Mouse (Mus musculus) heart, adult 11 months (tissue): ENCODE results near the gene Arhgef17.

Source experiments
- DNase-seq: peaks from one replicate; pipeline ENCODE4 v3.0.0; 2022

Arhgef17 gene

GRCm38 (mm10) chr7:100938106-100938505 is 6.2 kb upstream of the Arhgef17 start:
- DNase-seq: no peak

DNA sequence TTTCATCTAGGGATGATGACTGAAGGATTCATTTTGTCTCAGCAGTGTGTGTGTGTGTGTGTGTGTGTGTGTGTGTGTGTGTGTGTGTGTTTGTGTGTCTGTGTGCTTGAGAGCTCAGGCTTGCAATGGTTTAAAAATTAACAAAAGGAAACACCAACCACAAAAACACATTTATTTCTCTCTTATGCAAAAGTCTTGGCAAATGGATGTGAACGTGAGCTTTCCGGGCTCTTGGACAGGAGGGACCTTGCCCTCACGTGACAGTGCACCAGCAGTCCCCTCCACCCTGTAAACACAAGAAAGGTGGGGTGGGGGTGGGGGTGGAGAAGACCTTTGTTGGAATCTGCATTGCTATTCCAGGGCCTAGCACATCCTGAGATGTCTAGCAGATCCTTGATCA is 5.6 kb upstream of the Arhgef17 start:
- DNase-seq: no peak

GRCm38 (mm10) chr7:100933520-100933919 is 1.6 kb upstream of the Arhgef17 start:
- DNase-seq: no peak

DNA sequence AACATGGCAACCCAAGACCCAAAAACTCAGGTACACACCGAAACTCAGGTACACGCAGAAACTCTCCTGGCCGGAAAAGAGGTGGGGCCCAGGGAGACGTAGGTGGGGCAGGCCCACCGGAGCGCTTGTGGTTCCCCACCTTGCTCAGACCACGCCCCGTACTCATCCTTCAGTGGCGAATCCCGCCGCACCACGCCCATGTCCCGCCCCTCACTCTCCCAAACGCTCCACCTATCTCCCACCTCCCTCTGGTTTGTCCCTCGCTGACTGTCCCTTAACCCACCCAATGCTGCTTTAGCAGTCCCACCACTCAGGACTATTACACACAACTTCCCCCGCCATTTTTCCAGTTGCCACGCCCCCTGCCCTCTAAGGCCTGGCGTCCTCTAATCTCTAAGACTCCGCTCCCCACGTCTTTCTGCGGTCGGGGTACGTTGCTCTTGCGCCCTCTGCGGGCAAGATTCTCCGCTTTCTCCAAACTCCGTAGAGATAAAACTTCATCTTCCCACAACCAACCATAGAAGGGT is 637 bp upstream of the Arhgef17 start:
- peak; percentile 99 for DNase-seq

GRCm38 (mm10) chr7:100931316-100931925 is 486 bp downstream of the Arhgef17 start:
- DNase-seq: peak; percentile 97

DNA sequence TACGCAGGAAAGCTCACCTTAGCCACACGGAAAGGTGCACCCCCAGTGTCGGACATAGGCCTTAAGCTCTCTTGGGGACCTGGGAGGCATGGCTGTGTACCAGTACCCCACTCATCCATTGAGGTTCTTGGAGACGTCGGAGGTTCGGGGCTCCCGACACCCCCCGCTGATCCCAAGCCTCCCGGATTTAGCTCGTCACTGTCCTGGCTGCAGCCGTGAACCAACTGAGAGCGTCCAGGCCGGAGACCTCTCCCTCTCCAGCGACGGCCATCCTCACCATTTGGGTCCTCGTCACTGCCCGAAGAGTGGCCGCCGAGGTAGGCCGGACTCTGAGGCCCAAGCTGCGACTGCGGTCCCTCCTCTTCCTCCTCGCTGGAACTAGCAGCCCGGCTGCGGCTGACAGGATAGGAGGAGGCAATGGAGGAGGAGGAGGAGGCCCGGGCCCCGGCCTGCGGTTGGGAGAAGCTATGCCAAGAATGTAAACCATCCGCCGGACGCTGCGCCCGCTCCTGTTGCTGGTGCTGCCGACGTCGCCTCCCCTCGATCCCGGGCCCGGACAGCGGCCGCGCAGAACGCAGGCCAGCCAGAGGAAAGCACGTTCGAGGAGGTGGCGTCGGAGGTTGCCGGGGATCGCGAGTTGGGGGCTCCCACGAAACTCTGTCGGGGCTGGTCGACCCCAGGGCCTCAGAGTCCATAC is 1.1 kb downstream of the Arhgef17 start:
- DNase-seq: peak; percentile 97

DNA sequence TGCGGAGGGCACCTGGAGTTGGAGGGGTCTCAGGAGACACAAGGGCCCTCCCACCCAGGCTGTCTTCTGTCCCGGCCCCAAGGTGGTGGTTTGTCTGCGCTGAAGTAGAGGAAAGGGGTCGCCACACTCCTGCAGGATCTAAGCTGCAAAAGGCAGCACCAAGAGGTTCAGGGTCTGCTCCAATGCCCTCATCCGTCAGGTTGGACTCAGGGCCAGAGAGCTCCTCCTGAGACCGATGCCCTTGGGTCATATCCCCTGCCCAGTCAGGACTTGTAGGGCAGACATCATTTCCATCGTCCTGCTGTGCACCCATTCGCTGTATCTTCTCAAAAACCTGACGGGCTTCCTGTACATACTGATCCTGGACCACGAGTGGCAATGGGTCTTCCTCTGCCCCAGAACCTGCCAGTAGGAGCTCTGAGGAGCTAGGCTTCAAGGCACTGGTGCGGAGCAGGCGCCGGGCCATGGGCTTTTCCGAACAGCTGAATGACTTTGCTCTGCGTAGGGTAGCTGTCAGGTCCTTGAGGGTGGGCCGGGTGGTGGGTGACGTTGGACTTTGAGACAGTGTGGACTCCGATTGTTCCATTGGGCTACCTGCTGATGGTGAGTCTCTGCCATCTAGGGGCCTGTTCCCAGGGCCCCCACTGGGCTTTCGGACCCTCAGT is 2.1 kb downstream of the Arhgef17 start:
- DNase-seq: no peak

GRCm38 (mm10) chr7:100928456-100928855 is 3.5 kb downstream of the Arhgef17 start:
- no peak for DNase-seq

- DNase-seq: no peak
These were observed 4.5 kb downstream of the Arhgef17 start for GRCm38 (mm10) chr7:100927287-100928000.

DNA sequence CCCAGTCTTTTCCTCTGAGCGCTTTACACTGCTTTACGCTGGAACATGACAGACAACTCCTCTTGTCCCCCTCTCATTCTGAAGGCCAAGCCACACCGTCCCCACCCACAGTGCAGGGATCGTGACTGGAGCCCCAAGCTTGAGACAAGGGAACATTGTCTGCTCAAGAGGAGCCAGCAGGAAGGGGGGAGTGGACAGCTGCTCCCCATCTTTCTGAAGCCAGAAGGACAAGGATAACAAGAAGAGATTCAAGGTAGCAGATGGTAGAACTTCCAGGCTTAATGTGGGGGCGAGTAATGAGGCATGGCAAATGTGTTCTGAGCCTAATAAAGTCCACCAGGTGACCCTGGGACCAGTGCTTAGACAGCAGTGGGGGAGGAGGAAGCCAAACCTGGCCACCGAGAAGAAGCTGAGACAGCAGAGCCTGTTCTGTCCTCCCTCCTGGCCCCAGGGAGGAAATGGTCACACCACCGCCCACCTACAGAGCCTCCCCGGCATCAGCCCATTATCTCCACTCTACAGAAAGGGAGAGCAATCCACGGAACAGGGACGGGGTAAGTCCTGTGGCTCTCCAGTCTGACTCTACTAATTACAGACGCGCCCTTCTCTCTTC is 5.5 kb downstream of the Arhgef17 start:
- DNase-seq: no peak

DNA sequence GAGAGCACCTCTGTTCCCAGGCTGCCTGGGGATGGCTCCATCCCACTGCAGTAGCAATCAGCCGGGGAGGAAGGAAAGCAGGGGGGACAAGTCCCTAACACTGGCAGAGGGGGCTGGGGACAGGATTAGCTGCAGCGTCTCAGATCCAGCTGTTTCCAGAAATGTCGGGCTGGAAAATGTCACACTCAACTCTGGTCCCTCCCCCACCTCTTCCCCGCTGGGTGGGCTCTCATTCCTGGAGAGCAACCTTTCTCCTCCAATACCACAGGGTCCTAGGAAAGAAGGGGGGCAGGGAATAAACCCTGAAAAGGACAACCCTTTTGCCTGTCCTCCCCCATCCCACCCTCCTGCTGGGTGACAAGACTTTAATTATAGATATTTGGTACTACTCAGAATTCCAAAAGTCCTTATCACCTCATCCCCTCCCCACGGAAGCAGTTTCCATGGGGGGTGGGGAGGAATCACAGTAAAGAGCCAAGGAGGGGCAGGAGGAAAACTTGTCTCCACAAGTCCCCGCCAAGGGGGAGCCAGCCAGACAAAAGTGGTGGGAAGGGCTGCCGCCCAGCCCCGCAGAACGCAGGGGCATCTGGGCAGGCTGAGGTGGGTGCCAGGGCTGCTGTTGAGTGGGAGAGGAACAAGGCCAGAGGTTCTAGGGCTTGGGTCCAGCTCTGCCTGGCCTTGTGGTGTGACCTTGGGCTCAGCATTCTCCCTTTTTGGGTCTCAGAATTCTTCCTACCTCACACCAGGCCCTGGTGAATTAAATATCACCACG is 7.0 kb downstream of the Arhgef17 start:
- DNase-seq: no peak

DNA sequence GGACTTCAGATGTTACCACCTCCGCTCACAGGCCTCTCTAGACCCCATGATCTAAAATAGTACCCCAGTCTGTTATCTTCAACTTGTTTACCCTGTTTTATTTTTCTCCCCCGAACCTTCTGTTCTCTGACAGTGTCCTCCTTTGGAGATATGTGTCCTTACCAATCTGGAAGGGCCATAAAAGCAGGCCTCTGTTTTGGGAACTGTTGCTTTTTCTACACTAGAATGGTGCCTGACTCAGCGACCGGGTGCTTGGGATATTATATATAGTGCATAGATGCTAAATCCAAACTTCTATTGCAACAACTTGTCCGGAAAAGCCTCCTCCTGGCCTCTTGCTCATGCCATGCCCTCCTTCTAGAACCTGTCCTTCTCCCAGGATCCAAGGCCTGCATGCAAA is 7.7 kb downstream of the Arhgef17 start:
- DNase-seq: no peak

- DNase-seq: no peak
These were observed 9.0 kb downstream of the Arhgef17 start for GRCm38 (mm10) chr7:100922907-100923306.

DNA sequence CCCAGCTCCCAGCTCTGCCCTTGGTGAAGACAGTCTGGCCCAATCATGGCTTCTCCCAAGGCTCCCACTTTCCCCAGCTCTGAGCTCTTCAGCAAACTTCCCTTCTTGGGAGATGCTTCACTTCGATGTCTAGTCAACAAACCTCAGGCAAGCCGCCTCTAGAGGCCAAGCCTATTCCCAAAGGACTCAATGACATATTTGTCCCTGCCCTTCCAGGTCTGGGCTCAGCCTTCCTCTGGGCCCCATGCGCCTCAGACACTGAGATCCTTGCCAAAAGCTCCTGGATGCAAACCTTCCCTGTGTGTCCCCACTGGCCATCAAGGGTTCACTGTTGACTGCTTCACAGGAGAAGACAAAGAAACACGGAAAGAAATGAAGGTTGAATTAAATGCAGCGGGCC is 10.6 kb downstream of the Arhgef17 start:
- peak; percentile 94 for DNase-seq

GRCm38 (mm10) chr7:100919809-100920107 is 12.1 kb downstream of the Arhgef17 start:
- DNase-seq: peak; percentile 98

DNA sequence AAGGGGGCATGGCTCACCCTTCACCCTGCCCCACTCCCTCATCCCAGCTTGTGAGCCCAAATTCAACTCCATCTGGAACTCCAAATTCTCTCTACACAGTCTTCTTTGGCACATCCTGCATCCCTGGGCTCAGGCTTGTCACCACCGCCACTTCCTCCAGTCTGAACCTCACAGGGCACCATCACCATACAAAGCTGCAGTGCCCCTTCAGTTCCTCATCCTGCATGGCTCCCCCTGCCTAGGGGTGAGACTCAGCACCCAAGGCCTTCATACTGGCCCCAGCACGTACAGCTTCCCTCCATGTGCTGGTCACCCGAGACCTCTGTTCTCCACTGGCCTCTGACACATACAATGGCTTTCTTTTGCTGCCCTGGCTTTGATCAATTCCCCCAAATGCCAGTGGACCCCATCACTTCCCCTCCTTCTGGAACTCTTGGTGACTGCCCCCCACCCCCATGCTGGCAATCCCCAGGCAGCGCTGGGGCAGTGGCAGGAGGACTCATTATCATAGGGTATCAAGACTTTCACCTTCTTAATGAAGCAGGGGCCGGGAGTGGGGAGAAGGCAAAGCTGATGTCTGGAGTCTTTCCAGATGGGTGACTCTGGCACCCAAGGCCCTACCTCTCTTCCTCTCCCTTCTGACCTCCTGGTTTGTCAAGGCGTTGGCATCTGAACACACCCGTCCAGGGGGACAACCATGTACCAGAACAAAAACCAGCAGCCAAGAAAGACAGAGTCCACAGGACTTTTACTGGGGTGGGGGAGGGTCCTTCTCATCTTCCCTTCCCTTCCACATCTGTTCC is 12.7 kb downstream of the Arhgef17 start:
- DNase-seq: peak; percentile 93

DNA sequence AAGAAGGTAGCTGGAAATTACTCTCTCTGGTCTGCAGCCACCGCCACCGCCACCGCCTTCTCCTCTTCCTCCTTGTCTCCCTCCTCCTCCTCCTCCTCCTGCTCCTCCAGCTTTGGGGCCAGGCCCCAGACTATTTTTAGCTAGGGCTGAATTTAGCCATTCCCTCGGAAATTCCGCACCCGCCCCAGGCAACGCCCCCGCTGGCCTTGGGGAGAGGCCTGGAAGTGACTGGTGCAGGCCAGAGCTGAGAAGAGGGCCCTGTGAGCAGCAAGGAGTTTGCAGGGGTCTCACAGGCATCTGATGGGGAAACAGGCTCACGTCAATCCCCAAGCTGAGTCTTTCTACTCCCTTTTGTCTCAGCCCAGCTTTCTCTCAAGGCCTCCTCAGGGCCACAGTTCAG is 13.7 kb downstream of the Arhgef17 start:
- DNase-seq: peak; percentile 98

- peak; percentile 95 for DNase-seq
These were observed 14.2 kb downstream of the Arhgef17 start for GRCm38 (mm10) chr7:100917751-100918150.

DNA sequence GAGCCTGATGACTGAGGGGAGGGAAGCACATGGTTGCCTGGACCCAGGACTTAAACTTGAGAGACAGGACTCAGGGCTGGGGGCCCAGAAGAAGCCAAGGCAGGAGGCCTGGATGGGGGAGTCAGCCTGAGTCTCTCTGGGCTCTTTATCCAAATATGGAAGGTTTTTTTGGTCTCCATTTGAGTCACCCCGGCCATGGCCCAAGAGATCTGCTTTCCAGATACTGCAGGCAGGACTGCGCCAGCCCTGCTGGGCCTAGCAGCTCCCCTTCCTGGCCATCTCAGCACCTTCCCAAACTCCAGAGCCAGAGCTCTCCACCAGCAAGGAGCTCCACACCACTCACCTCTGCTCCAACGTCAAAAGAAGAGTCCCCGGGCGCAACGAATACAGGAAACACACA is 15.4 kb downstream of the Arhgef17 start:
- DNase-seq: no peak

DNA sequence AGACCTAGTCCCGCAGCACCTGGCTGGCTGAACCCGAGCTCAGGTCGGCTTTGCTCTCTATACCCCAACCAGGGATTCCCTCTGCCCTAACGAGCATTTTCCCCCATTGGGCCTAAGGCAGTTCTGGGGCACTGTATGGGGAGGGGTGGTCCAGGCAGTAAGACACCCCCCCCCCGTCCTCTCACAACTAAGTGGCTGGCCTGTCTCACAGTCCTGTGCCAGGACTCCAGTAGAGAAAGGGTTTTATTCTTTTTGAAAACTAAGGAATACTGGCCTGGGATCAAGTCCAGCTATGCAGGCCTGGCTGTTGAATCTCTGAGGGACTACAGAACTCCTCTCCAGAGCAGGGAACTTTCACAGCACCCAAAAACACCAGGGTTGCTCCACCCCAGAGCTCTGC is 16.7 kb downstream of the Arhgef17 start:
- DNase-seq: no peak

GRCm38 (mm10) chr7:100911791-100912190 is 20.1 kb downstream of the Arhgef17 start:
- peak; percentile 97 for DNase-seq
